Mouse (Mus musculus): ENCODE results near the gene Gabrg3.

The Gabrg3 gene

DNA sequence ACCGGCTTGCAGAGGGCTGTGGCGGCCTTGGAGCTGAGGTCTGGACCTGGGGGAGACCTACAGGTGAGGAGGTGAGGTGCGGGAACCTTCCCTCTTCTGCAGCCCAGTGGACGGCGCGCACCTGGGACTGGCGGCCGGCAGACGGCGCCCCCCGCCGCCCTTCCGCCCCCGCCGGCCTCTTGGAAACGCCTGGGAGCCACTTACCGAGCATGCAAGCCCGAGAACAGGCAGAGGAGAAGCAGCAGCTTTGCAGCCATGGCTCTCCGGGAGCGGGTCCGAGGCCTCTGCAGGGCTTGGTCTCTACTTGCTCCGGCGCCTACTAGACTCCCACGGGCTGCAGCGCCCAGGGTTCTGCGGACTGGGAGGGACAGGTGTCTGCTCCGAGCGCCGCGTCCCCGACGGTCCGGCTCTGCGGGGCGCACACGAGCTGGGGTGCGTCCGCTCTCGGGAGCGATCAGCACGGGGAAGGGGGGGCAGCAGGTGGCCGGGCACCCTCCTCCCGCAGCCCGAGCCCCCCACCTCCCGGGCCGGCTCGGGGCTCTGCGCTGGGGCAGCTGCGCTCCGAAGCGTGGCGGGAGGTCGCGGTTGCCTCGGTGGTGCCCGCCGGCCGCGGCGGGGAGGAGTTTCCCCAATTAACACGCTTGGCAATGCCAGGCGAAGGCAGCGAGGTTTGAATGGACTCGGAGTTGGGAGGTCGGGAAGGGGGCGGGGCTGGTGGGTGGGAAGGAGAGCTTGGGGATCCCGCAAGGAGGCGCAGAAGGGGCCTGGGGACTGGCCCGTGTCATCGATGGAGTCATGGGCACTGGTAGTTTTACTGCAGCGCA lies at the start of gene Gabrg3:
TSS of gene Gabrg3 (minus strand) at position 672 of the 824 bp plus-strand sequence.
- DNase-seq: no peak

DNA sequence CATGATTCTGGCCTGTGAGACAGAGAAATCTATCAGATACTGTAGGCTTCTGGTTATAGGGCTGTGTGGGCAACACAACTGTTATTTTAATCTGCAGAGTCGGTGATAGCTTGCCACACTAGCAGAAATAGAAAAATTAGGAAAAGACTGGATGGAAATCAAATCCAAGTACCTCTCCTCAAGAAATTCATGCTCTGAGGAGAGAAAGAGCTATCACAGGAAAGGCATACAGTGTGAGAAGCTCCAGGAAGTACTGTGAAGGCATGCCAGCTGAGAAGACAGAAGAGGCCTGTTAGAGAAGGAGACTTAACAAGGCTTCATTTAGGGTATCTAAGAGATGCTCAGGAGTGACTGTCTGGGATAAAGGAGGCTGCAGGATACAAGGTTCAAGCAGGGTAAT lies 35.7 kb upstream of the Gabrg3 start:
- no peak for DNase-seq

DNA sequence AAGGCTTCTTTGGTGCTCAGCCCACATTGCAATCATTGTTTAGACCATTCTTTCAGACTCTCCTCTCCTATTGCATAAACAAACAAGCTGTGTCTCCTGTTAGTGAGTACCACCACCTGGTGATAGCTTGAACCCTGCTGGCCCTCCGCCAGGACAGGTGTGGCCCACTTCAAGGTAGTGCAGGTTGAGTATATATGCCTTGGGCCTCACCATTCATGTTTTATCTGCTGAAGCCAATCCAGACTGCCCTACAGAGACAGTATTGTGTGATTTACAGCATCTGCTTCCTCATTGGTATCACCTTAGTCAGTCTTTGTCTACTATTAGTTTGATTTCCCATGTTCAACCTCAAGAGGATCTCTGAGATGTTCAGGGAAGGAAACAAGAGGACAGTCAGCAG lies 34.1 kb upstream of the Gabrg3 start:
- no peak for DNase-seq

DNA sequence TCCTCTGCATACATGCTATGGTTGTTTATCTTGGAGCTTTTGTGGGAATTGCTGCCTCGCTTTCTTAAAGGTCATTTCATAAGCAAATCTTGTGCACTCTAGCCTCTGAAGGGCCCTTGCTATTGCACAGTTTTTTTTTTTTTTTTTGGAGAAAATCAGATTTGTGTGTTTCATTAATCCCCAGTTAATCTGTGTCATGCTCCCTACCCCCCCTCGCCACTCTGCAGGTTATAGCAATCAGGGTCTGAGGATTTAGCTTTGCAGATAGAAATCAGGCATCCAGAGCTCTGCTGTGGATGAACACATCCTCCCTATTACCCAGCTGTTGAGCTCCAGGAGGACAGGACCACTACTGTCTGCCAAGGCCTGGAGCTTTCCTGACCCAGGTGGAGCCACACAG lies 32.4 kb upstream of the Gabrg3 start, which contains the start of gene Gabrb3:
TSS of gene Gabrb3 (plus strand) at position 301 of the 400 bp plus-strand sequence.
- DNase-seq: no peak

DNA sequence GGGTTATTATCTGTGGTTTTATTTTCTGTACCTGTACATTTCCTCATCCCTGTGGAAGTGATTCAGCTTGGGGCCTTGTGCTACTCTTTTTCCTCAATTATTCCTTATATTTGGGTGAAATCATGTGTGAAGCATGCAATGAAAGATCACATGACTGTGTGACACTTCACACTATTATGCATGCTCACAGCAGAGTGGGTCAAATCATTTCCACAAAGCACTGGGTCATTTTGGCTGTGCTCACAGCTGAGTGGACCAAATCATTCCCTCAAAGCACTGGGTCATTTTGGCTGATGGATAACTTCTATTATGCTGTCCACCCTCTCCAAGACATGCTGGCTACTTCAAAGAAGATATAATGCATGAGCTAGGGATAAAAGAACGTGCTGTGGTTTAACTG lies 25.9 kb upstream of the Gabrg3 start:
- no peak for DNase-seq

DNA sequence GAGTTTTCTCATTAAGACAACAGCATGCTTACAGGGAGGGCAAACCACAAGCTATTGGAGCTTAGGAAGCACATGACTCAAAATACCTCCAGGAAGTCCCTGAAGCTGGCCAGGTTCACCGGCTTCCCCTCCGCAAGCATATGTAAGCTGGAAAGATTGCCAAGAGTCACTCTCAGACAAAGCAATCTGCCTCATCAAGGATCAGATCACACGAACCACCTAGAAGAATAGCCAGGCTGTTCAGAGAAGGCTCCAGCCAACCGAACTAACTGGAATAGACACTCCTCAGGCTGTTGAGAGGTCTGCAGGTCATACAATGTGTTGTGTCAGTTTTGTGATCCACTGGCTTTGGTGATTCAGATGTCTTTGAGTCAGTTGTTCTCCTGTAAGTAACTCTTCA lies 24.2 kb upstream of the Gabrg3 start:
- DNase-seq: no peak

DNA sequence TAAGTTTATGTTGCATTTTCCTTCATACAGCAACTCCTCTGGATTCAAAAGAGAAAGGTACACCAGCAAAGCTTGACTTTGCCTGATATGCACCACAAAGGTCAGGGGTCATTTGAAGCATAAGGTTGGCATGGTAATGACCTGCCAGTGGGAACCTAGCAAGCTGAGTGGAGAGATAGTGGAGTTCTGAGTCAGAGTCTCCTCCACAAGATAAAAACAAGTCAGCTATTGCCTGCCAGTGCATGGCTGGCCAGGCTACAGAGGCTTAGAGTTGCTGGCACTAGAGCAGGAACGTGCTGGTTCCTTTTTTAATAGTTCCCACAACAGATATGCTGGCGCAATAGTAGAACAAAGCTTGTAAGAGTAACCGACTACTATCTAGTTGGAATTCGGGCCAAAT lies 6.6 kb upstream of the Gabrg3 start:
- no peak for DNase-seq

DNA sequence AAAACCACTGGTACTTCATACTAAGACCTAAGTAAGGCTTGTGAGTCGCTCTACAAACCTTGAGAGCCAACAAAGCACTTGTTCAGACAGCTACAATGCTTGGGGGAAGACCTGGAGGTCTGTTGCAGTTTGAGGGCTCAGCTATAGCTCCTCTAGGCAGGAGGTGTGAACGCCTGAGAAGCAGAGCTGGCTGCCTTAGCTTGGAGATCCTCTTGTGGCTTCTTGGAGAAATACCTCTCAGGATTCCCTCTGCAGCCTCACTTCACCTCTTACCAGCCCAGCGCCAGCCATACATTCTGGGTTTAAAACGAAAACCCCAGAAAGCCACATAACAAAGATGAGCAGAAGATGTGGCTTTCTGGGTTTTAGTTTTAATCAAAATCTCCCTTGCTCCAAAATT lies 3.1 kb upstream of the Gabrg3 start:
- DNase-seq: no peak

DNA sequence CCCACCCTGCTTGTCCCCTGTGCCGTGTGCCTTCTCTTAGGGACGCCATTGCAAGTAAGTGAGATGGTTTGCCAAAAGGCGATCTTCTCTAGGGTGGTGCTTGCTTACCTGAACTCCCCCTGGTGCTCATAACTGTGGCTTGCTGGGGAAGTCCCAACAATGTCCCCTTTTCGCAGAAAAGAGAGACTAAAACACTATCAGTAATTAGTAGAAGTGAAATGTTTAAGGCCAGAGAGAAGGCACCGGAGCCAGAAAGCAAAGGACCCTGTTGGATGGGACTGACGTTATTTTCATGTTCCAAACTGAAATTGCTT lies 310 bp upstream of the Gabrg3 start:
- DNase-seq: no peak

DNA sequence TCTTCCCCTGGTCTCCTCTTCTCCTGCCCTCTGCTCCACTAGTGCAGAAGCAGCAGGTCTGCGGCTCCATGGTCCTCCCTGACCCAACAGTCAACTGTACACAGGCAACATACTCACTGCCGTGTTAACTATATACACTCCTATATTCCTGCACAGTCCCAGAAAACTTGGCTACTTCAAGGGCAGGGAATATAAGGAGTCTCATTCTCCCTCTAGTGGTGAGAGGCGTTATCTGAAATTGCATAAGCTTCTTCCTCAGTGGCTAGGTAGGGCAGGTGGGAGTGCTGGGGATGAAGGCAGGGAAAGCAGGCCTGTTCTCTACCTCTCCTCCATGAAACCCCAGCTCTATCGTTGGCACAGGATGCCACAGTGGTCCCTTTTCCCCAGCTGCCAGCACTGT lies 2.9 kb downstream of the Gabrg3 start:
- no peak for DNase-seq

DNA sequence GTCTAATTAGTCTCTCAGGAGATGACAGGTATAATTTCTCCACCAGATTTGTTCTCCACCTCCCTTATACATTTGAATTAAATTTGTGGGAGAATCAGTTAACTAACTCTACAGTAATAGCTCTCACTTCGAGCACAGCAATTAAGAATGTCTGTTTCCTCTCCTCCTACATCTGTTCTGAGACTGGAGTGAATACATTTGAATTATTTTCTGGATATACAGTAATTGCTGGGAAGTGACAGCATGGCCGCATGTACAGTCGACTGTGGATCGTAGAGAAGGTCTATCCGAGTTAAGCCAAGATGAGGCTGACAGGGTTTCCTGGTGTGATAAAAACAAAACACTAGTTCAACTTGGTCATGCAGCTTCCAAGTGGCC lies 21.0 kb downstream of the Gabrg3 start:
- DNase-seq: no peak

DNA sequence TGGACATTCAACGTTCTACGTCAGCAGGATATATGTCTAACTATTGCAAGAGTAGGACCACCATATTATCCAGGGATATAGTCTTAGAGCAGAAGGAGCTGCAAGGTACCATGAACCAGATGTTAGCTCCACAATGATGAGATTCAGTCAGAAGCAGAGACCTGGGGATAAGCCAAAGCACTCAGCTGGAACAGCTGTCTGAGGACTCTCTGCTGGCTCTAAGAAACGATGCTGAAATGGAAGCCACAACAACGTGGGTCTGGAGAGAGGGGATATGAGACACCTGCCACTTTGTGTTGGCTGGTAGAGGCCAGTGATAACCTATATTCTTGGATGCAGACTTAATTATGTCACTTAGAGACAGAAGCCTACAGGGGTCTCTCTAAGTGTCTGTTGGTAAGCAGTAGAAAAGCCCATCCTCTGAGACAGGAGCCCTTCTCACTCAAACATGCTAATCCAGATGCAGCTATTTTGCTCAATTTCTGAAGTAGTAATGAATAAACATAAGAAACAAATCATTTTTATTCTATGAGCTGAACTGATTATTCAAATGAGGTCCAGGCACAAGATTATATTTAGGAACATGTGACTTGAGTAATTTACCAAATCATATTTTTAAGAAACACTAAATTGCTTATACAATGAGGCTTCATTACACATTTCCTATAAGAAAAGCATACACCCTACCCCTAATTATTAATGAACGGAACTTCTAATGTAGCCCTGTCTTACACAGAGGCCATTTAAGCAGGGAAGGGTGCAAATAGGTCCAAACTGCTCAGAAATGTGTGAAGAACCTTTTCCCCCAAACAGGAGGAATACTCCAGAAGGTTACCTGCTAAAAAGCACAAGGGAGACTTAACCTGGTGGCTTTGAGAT lies 21.6 kb downstream of the Gabrg3 start:
- no peak for DNase-seq

DNA sequence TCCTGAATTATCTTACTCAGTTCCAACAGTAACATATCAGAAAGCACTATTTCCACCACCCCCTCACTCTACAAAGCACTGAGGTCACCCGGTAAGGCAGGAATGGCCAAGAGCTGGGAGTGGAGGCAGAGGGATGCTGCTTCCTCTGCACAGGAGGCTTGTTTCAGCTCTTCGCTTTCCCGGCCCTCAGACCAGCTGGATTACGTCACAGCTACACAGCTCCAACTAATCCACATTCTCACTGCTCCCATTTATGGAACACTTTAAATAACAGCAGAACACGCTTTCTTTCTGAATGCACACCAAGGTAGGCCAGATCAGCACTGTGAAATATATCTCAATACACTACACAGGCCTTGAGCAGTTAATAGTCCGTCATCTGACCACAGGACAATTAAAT lies 23.2 kb downstream of the Gabrg3 start:
- DNase-seq: no peak

DNA sequence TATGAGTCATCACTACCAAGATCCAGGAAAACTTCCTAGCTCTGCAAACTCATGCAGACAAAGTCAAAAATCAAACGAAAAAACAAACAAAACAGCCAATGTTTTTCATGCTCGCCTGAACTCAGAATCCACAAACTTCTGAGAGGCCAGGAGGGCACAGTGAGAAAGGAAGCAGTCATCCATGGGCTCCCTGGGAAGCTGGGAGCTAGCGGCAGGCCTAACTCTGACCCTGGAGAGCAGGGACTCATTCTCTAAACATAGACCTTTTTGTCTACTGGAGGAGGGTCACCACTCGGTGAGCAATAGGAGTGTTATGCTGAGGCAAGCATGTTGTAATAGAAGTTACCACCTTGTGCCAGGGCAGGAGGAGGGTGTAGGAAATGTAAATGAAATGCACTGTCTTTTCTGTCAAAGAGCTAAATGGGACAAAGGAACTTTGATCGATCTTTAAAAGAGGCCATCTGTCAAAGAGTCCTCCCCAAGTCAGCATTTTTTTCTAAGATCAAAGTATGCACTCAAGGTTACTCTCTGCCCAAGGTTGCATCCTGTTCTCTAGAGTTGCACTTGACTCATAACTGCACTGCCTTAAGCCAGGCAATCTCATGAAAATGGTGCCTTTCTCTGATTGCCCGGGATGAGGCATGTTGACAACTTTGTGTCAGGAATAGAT lies 29.0 kb downstream of the Gabrg3 start:
- DNase-seq: no peak

DNA sequence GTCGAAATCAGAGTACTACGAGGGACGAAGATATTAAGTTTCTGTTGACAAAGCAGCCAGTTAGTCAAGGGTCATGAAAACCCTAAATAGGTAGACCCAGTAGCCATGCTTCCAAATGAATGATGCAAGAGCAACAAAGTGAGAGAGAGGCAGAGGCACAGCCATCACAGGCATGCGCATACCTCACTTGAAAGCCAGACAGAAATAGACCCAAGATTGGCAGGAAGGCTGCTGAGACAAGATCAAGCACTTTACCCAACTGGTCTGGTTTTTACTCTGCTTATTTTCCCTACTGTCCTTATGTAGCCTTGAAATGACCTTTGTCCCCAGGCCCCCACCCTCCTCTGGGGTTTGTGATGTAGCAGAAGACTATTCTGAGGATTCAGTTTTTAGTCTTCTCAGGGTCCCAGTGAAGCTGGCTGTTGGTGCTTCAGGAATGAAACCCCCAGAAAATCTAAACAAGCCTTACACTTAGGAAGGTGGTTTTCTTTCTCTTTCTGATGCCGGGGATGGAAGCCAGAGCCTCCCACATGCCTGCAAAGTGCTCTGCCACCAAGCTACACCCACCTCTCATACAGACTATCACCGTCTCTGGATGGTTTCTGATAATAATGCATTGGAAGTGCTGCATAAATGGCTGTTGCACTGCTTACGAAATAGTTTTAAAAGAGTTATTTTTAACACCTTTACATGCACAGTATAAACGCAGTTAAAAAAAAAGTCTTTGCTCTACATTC lies 30.3 kb downstream of the Gabrg3 start:
- DNase-seq: no peak

DNA sequence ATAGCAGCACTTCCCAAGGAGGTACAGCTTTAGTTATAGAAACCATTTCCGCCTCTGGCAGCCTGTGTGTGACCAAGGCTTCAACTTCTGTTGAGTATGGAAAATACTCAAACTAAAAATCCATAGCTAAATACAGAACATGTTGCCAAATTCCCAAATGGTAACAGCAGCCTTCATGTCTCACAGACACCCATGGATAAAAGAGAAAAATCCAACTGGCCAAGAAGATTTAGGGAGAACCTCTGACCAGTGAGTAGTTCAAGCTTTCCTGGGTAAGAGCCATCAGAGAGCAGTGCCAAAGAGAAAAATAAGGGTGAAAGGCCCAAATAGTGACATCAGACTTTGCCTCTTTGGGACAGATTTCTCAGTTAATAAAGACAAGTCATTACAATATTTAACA lies 38.2 kb downstream of the Gabrg3 start:
- no peak for DNase-seq

DNA sequence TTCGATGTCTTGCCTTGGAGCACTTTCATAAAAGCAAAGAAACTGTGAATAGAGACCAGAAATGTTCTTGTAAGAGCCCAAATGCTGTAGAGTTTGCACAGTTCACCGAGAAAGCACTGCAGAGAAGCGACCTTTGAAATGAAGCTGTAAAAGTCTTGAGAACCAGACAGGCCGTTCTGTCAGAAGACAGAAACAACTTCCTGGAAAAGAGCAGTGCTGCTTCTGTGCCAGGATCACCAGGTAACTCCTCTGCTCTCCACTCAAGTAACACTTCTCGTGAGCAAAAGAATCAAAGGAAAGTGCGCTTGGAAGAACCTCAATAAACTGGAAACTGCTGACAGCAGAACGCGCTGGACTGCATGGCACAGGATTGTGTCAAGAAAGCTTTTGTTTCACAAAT lies 45.1 kb downstream of the Gabrg3 start:
- DNase-seq: no peak

DNA sequence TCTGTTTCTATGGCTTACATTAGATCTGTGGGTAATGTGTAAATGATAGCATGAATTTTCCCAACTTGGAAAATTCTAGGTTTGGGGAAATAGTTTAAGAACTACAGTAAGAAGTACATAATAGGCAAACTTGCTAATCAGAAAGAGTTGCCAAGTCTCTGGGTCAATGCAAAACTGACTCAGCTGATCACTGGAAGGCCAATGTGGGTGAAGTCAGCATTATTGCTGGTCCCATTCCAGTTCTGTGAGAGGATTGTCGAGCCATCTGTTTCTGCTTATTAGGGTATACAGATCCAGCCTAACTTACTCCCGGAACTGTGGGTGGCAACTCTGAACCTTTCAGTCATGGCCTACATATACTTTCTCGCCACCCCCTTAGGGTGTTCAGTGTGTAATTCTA lies 55.8 kb downstream of the Gabrg3 start:
- no peak for DNase-seq

DNA sequence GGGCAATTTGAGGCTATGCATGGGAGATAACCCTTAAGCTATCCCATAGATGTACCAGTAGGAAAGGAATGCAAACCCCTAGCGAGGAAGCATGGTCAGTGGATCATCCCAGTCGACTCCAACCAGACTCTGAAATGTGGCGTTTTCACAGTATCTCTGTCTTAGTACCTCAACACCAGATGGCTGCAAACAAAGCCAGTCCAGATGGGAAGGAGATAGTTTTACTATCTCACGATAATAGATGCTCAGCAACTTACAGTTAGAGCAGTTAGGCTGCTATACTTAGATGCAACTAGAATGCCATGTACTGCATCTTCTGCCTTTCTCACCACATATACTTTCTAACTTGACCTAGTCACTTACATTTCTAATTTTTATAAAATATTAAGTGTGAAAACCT lies 56.7 kb downstream of the Gabrg3 start:
- DNase-seq: no peak

DNA sequence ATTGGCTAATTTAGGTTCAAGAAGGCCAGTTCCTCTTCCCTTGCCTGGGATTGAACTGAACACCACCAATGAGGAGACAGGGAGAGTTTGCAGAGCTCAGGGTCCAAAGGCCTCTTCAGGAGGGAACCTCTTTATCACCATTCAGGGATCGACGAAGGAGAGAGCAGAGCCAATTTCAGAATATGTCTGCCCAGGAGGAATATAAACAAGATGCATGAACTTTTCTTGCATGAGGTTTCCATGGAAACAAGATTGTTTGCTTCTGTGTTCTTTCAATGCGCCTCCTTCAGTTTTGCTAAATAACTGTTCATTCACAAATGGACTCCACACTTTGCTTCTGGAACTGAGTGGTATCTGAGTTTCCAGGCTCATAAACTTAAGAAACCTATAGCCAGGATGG lies 62.5 kb downstream of the Gabrg3 start:
- DNase-seq: no peak

DNA sequence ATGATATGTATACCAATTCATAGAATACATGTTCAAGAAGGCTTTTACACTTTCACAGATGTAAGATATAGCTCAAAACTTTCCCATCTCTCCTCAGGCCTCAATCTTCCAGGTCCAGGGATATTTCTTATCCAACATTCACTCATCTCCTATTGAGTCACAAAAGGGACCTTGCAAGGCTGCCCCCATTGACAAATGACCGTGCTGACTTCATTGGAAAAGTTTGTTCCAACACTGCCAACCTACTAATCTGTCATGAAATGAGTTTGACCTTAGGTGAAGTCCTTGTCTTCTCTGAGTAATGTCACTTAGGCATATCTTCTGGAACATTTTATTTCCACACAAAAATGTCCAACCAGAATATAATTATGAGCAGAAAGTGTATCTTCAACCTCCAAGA lies 64.9 kb downstream of the Gabrg3 start:
- no peak for DNase-seq

DNA sequence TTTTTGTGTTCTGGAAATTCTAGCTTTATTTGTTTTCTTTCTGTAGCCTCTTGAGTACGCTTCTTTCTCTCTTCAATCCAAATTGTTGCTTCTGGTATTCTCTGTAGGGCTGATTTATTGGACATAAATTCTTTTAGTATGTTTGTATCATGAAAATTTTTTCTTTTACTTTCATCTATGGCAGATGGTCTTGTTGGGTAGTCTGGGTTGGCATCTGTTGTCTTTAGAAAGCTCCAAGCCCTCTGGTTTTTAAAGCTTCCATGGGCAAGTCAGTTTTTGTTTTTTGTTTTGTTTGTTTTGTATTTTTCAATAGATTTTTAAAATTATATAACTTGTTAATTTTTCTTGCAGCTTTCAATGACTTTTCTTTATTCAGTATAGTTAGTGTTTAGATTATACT lies 72.0 kb downstream of the Gabrg3 start:
- no peak for DNase-seq

DNA sequence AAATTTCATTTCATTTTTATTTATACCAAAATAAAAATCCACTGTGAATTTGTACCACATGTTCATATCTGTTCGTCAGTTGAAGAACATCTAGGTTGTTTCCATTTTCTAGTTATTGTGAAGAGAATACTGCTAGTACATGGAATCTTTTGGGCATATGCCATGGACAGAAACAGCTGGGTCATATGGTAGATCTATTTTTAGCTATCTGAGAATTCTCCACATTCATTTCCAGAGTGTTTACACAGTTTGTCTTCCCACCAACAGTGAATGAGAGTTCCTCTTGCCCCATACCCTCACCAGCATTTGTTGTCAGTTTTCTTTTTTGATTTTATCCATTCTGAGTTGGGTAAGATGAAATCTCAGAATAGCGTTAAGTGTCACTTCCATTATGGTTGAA lies 75.0 kb downstream of the Gabrg3 start:
- no peak for DNase-seq

All from cerebellum, adult 11 months (tissue).